Mouse (Mus musculus): ENCODE results near the gene Ptma.

DNA sequence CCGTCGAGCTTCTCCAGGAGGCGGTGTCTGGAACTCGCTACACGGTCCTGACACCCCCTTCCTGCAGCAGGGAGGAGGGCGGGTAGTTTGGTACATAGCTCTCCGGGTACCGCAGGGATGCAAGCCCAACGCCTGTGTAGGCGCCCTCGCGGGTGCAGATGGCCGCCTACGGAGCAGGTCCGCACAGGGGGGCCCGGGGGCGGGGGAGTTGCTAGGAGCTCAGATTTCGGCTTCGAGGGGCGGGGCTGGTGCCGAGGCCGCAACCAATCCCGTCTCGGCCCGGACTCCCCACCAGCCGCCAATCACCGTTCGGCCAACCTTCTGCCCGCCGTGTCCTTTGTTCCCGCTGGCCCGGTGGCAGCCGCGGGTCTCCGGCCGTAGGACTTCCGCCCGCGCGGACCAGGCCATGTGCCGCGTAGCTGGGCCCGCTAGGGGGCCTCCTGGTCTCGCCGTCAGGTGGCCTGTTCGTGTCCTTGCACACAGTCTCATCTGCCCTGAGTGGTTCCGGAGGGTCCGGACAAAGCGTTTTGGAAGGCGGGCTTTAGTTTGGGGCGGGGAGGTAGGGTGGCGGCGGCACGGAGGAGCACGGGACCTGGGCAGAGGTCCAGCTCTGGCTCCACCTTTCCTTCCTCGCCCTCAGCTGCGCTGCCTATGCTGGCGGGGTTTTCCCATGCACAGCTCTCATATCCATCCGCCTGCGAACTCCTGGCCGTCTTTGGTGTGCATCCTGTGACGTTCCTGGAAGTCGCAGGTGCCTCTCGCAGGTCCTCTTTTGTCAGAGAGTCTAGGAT, 22.4 kb upstream of the Ptma start:
- TF ChIP-seq CTCF (IDR thresholded peaks at IDR 0.05; ENCODE audit: insufficient read depth, low read depth, low read length) = peak; percentile 73
- peak; percentile 60 for TF ChIP-seq POLR2A (IDR thresholded peaks at IDR 0.05; ENCODE audit: insufficient read depth, low read depth, low read length)

All from olfactory bulb, adult 2 months (tissue).